Mouse (Mus musculus) bone marrow, adult 2 months (tissue): ENCODE measurements around the gene Phox2a. TPM values are rescaled to one million over a fixed set of nuclear protein-coding genes. Genes with fewer than 3 reads are reported as not detected.

Source experiments
- H3K27ac ChIP-seq: fragments of 200-500 bp; 2 replicates; pipeline ENCODE4 v1.5.1; 2012; ENCODE audit warnings: low read depth, mild to moderate bottlenecking, control low read depth, inconsistent platforms, low read length; ENCODE audit not compliant: control insufficient read depth, poor library complexity, insufficient read depth
- H3K4me1 ChIP-seq: fragments of 200-500 bp; 2 replicates; pipeline ENCODE4 v1.6.1; 2011; ENCODE audit warnings: low read length; ENCODE audit not compliant: control insufficient read depth, insufficient read depth
- H3K4me3 ChIP-seq: fragments of 200-500 bp; replicated peaks from 2 replicates; pipeline ENCODE3; 2011; ENCODE audit warnings: mild to moderate bottlenecking, low read depth, low read length, control low read depth; ENCODE audit not compliant: control insufficient read depth
- CTCF ChIP-seq: fragments of 200-500 bp; IDR thresholded peaks from 2 replicates; pipeline ENCODE4 v1.5.1; 2011; ENCODE audit warnings: low read length, control low read depth; ENCODE audit not compliant: control insufficient read depth, insufficient read depth
- POLR2A ChIP-seq: fragments of 200-500 bp; IDR thresholded peaks from 2 replicates; pipeline ENCODE4 v1.6.1; 2011; ENCODE audit warnings: low read depth, mild to moderate bottlenecking, control low read depth, low read length, borderline replicate concordance; ENCODE audit not compliant: control insufficient read depth
- WGBS: fragments of 180-500 bp; shearing (Covaris S2); methylation state at CpG from one replicate; pipeline ENCODE4 v1.1.7; 2018; 5-methylcytosine and 5-hydroxymethylcytosine counted together
- polyA plus RNA-seq: library from polyadenylated mRNA; stranded (reverse); fragments of >200 nt; gene quantifications from 2 replicates; pipeline ENCODE4 v1.2.4, GENCODE M21; 2011; ENCODE audit warnings: low replicate concordance; ENCODE audit not compliant: missing spikeins, insufficient read depth, insufficient read length

The Phox2a gene
- polyA plus RNA-seq, 1 experiment, result not detected

DNA sequence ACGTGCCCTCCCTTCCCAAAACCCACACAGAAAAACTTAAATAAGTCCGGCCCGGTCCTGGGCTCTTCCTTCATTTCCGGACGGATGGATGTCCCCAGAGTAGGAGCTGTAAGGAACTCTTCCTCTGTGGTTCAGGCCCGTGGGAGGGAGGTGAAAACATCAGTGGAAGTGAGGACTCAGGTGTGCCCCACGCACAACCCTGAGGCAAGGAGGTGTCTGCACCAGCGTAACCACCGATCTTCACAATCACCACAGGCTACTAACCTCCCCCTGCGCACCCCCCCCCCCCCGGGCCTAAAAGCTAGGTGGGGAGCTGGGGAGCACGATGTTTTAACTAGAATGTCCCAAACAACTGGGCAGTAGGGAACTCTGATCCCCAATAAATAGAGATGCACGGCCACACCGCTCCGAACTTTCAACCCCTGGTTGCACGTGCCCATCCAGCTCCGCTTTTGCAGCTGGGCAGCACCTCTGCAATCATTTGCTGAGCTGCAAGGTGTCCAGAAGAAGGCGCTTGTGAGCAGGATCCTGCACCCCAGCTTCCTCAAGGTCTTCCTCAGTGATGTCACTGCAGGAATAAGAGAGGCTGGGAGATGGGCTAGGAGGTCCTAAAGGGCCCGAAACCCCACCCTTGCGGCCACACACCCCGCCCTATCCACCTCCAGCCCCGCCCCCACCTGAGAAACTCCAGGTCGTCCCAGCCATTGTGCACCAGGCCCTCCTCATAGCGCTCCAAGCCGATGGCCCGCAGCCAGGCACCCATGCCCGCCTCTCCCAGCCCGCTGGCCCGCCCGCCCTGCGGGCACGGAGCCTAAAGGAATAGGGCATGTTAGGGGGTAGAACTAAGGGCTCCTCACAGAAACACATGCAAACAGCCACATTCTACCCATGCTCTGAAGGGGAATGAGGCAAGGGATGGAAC is 5.0 kb downstream of the Phox2a start:
- Histone ChIP-seq H3K27ac (no peak overlapping the region), H3K4me3 (no peak overlapping the region), H3K4me1 (no peaks in the 10 kb centered on the region)
- TF ChIP-seq POLR2A (no peak), CTCF (0 out of 2 replicates have a peak, but pooled peaks have one; percentile 13)
- 72% methylated on average over 32 of the region's 32 CpGs for WGBS

DNA sequence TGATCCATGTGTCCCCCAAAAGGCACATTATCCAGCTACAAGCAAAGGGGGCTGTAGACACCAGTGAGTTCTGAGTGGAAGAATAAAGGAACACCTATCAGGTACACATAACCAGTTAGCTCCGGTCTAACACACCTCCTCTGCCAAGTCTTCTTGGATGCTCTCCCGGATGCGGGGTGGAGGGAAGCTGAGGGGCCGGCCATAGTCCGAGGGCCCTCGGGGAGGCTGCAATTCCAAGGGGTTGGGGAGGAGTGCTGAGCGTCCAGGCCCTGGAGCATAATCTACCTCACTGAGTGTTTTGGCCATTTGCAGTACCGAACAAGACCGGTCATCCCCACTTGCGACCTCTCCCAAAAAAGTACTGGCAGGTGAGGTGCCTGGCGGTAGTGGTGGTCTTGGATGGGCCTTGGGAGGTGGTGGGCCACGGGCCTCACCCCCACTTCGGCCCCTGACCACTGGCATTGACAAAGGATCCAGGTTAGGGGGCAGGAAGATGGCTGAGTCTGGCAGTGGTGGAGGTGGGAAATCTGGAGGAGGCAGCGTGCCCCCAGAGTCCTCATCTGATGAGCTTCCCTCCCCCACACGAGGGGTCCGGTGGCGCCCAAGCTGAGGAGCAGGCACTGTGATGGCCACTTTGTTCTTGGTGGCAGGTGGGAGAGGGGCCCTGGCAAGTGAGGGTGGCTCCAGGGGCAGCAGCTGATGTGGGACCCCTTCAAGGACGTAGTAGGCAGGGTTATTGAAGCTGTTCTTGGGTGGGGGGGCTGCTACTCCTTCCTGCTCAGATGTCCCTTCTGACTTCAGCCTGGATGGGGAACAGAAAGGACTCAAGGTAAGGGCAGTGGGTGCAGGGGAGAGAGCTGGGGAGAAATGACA is 5.9 kb downstream of the Phox2a start:
- Histone ChIP-seq H3K27ac (no peak overlapping the region), H3K4me3 (no peak overlapping the region), H3K4me1 (no peaks in the 10 kb centered on the region)
- no peak for TF ChIP-seq CTCF
- no peak for TF ChIP-seq POLR2A
- 92% methylated on average over 18 of the region's 18 CpGs for WGBS

DNA sequence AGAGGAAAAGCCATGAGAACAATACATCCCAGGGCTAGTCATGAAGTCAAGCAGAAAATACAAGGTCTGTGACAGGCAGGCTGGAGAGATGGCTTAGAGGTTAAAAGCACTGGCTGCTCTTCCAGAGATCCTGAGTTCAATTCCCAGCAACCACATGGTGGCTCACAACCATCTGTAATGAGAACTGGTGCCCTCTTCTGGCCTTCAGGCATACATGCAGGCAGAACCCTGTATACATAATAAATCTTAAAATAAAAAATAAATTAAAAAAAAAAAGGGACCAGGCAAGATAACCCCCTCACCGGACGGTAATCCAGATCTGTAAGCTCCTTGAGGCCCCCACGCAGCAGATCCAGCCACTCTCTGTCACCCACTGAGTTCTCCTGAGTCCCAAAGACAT is 12.3 kb downstream of the Phox2a start:
- Histone ChIP-seq H3K4me3 (no peak overlapping the region), H3K27ac (no peak overlapping the region), H3K4me1 (no peaks in the 10 kb centered on the region)
- 92% methylated on average over 3 of the region's 3 CpGs for WGBS
- TF ChIP-seq CTCF, result no peak
- no peak for TF ChIP-seq POLR2A

- no peaks in the 10 kb centered on the region for H3K4me1 ChIP-seq
- WGBS, result 86% methylated on average over 8 of the region's 8 CpGs
Measured at GRCm38 (mm10) chr7:101831437-101831836, 13.3 kb downstream of the Phox2a start.

DNA sequence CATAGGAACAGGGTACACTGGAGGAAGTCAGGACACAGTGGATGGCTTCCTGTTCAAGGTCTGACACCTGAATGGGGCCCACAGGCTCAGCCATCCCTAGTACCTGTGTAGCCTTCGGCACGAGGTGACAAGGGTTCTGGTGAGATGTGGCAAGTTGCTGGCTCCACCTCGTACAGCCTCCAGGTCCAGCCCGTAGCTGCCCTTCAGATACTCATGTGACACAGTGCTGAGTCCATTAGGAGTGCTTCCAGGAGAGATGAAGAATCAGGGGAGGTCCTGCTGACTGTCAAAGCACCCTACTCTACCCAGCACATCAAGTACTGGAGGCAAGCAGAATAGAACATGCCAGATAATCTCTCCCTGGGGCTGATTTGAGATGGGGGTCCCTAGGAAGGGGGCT is 14.3 kb downstream of the Phox2a start:
- Histone ChIP-seq H3K27ac (no peak overlapping the region), H3K4me3 (no peak overlapping the region), H3K4me1 (no peaks in the 10 kb centered on the region)
- TF ChIP-seq CTCF, result no peak
- no peak for TF ChIP-seq POLR2A
- WGBS, result 78% methylated on average over 4 of the region's 4 CpGs

More at GRCm38 (mm10) chr7:101831437-101831836, 13.3 kb downstream of the Phox2a start:
- H3K27ac ChIP-seq, result no peak overlapping the region
- no peak overlapping the region for H3K4me3 ChIP-seq
- TF ChIP-seq POLR2A, result no peak
- no peak for TF ChIP-seq CTCF

- Histone ChIP-seq H3K27ac (no peak overlapping the region), H3K4me3 (no peak overlapping the region), H3K4me1 (no peaks in the 10 kb centered on the region)
- 78% methylated on average over 5 of the region's 5 CpGs for WGBS
- TF ChIP-seq CTCF (no peak), POLR2A (no peak)
Measured at GRCm38 (mm10) chr7:101833352-101833751, 15.2 kb downstream of the Phox2a start.

- Histone ChIP-seq H3K4me3 (no peak overlapping the region), H3K27ac (no peak overlapping the region), H3K4me1 (no peaks in the 10 kb centered on the region)
- WGBS, result 72% methylated on average over 3 of the region's 3 CpGs
- TF ChIP-seq CTCF, result no peak
- no peak for TF ChIP-seq POLR2A
Measured at GRCm38 (mm10) chr7:101833916-101834584, 15.9 kb downstream of the Phox2a start.
